Mouse (Mus musculus): Measurements from ENCODE around the gene Yipf1. TPM values are rescaled to one million over a fixed set of nuclear protein-coding genes. Genes with fewer than 3 reads are reported as not detected.

Gene Yipf1
- polyA plus RNA-seq, 1 experiment from 2014 or later: 41.1 TPM

GRCm38 (mm10) chr4:107372304-107372703 is 58.1 kb downstream of the Yipf1 start:
- ATAC-seq (replicated peaks; ENCODE audit: insufficient number of reproducible peaks, insufficient read depth, low FRiP score, low read depth): no peak
- Histone ChIP-seq H3K4me2 (no peak overlapping the region), H3K27me3 (no peaks in the 10 kb centered on the region), H3K27ac (no peak overlapping the region), H3K4me3 (no peak overlapping the region), H3K36me3 (peaks cover 43% of the 10 kb centered on the region), H3K4me1 (replicated peaks) (peaks cover 24% of the 10 kb centered on the region), H3K9me3 (replicated peaks) (no peaks in the 10 kb centered on the region), H3K9ac (no peak overlapping the region)
- 49% methylated on average over 2 of the region's 2 CpGs for WGBS

- Histone ChIP-seq H3K4me1 (replicated peaks) (peaks cover 16% of the 10 kb centered on the region), H3K9ac (no peak overlapping the region), H3K27ac (peak overlapping the region; percentile 49), H3K9me3 (replicated peaks) (no peaks in the 10 kb centered on the region), H3K36me3 (peaks cover 51% of the 10 kb centered on the region), H3K27me3 (no peaks in the 10 kb centered on the region), H3K4me3 (no peak overlapping the region), H3K4me2 (0 out of 2 replicates have a peak overlapping the region, but pooled peaks have one; percentile 12)
- WGBS: 17% methylated on average over 4 of the region's 4 CpGs
- ATAC-seq (replicated peaks; ENCODE audit: insufficient number of reproducible peaks, insufficient read depth, low FRiP score, low read depth): no peak; the same call in 1 of the 2 replicates
These were observed 60.5 kb downstream of the Yipf1 start for GRCm38 (mm10) chr4:107374677-107375076.

DNA sequence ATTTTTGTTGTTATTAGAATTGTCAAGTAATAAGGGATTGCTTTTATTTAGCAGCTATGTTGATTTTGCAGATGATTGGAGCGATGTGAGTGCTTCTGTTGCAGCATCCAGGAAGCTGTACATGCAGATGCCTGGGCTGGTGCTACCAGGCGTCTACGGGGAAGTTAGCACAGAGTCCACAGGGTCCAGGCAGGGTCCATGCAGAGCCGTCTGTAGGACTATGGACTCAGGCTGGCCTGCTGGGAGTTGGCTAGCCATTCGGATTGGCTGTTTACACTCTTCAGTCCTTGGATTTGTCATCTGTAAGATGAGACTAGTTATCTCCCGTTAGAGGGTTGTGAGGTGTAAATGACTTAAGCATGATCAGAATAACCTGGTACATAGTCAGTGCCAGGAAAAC is 64.8 kb downstream of the Yipf1 start:
- ATAC-seq (replicated peaks; ENCODE audit: insufficient number of reproducible peaks, insufficient read depth, low FRiP score, low read depth): no peak
- Histone ChIP-seq H3K27me3 (no peaks in the 10 kb centered on the region), H3K4me1 (replicated peaks) (peaks cover 14% of the 10 kb centered on the region), H3K4me2 (no peak overlapping the region), H3K36me3 (peaks cover 52% of the 10 kb centered on the region), H3K4me3 (no peak overlapping the region), H3K27ac (no peak overlapping the region), H3K9ac (no peak overlapping the region), H3K9me3 (replicated peaks) (no peaks in the 10 kb centered on the region)
- WGBS: 83% methylated on average over 6 of the region's 6 CpGs

DNA sequence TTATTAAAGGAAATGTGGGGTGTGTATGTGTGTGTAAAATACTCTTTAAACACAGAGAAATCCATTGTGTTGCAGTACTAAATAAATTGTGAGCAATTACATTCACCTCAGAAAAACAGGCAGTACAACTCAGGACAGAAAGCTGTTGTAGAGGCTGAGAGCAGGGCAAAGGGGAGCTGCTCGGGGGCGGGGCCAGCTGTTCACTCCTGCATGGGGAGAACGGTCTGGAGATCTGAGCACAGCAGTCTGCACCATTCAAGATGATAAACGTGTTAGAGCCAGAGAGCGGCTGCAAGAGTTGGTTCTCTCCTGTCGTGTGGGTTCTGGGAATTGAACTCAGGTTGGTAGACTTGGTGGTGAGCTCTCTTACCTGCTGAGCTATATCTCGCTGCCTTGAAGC is 66.7 kb downstream of the Yipf1 start:
- ATAC-seq (replicated peaks; ENCODE audit: insufficient number of reproducible peaks, insufficient read depth, low FRiP score, low read depth): no peak
- 73% methylated on average over 7 of the region's 7 CpGs for WGBS
- no peak overlapping the region for H3K4me2 ChIP-seq
- H3K9ac ChIP-seq: no peak overlapping the region
- no peak overlapping the region for H3K27ac ChIP-seq
- no peaks in the 10 kb centered on the region for H3K9me3 ChIP-seq (replicated peaks)
- H3K4me1 ChIP-seq (replicated peaks): no peaks in the 10 kb centered on the region
- no peaks in the 10 kb centered on the region for H3K27me3 ChIP-seq
- peaks cover 52% of the 10 kb centered on the region for H3K36me3 ChIP-seq
- no peak overlapping the region for H3K4me3 ChIP-seq

GRCm38 (mm10) chr4:107387038-107387437 is 72.9 kb downstream of the Yipf1 start:
- ATAC-seq (replicated peaks; ENCODE audit: insufficient number of reproducible peaks, insufficient read depth, low FRiP score, low read depth): no peak
- peaks cover 71% of the 10 kb centered on the region for H3K36me3 ChIP-seq
- WGBS: 93% methylated on average over 4 of the region's 4 CpGs

DNA sequence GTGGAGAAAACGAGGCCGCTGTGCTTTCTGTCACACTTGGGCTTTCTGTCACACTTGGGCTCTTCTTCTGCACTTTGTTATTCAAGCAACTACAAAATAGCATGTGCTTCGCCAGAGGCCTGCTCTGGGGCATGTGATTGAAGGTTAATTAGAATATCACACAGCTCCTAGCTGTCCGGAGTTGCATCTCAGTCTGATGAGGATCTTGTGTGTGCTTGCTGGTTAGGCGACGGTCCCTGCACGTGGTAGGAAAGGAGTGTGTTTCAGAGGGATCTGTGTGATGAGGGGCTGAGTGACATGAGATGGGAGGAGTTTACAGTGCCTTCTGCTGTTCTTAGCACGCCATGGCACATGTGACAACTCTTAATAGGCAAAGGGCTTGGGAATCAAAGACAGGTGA is 73.3 kb downstream of the Yipf1 start:
- Histone ChIP-seq H3K4me2 (no peak overlapping the region), H3K9me3 (replicated peaks) (no peaks in the 10 kb centered on the region), H3K9ac (no peak overlapping the region), H3K4me1 (replicated peaks) (no peaks in the 10 kb centered on the region), H3K27ac (no peak overlapping the region), H3K36me3 (peaks cover 70% of the 10 kb centered on the region), H3K4me3 (no peak overlapping the region), H3K27me3 (no peaks in the 10 kb centered on the region)
- WGBS: 91% methylated on average over 8 of the region's 8 CpGs
- no peak for ATAC-seq (replicated peaks; ENCODE audit: insufficient number of reproducible peaks, insufficient read depth, low FRiP score, low read depth)

More at GRCm38 (mm10) chr4:107387038-107387437, 72.9 kb downstream of the Yipf1 start:
- H3K9me3 ChIP-seq (replicated peaks): no peaks in the 10 kb centered on the region
- H3K27me3 ChIP-seq: no peaks in the 10 kb centered on the region
- H3K4me3 ChIP-seq: no peak overlapping the region
- no peak overlapping the region for H3K4me2 ChIP-seq
- H3K27ac ChIP-seq: no peak overlapping the region
- H3K9ac ChIP-seq: no peak overlapping the region
- no peaks in the 10 kb centered on the region for H3K4me1 ChIP-seq (replicated peaks)

- H3K4me3 ChIP-seq: no peak overlapping the region
- H3K9me3 ChIP-seq (replicated peaks): no peaks in the 10 kb centered on the region
- 93% methylated on average over 2 of the region's 2 CpGs for WGBS
- H3K27me3 ChIP-seq: no peaks in the 10 kb centered on the region
- peaks cover 71% of the 10 kb centered on the region for H3K36me3 ChIP-seq
- H3K27ac ChIP-seq: no peak overlapping the region
- no peaks in the 10 kb centered on the region for H3K4me1 ChIP-seq (replicated peaks)
- no peak for ATAC-seq (replicated peaks; ENCODE audit: insufficient number of reproducible peaks, insufficient read depth, low FRiP score, low read depth)
- no peak overlapping the region for H3K4me2 ChIP-seq
- H3K9ac ChIP-seq: no peak overlapping the region
These were observed 74.1 kb downstream of the Yipf1 start for GRCm38 (mm10) chr4:107388291-107388690.

- 92% methylated on average over 3 of the region's 3 CpGs for WGBS
- ATAC-seq (replicated peaks; ENCODE audit: insufficient number of reproducible peaks, insufficient read depth, low FRiP score, low read depth): no peak
- Histone ChIP-seq H3K9me3 (replicated peaks) (no peaks in the 10 kb centered on the region), H3K4me3 (no peak overlapping the region), H3K4me2 (no peak overlapping the region), H3K27ac (no peak overlapping the region), H3K36me3 (peaks cover 81% of the 10 kb centered on the region), H3K4me1 (replicated peaks) (no peaks in the 10 kb centered on the region), H3K27me3 (no peaks in the 10 kb centered on the region), H3K9ac (no peak overlapping the region)
These were observed 75.2 kb downstream of the Yipf1 start for GRCm38 (mm10) chr4:107389345-107389744.

DNA sequence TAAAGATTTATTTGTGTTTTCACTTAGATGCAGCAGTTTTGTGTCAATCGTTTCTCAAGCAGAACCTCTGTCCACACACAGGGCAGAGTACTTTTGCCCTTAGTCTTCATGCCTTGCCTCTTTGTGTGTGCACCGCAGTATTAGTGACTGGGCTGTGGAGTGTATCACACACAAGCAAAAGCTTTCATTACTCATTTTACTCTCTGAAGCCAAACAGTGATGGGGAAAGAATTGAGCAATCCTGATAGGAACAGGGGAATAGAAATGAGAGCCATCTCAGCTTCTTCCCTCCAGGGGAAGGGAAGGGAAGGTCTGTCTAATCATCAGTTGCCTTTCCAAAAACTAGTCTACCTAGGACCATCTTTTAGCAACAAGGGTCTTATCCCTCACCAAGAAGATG is 79.6 kb downstream of the Yipf1 start:
- Histone ChIP-seq H3K4me1 (replicated peaks) (no peaks in the 10 kb centered on the region), H3K27ac (no peak overlapping the region), H3K36me3 (peaks cover 59% of the 10 kb centered on the region), H3K9me3 (replicated peaks) (no peaks in the 10 kb centered on the region), H3K4me3 (no peak overlapping the region), H3K9ac (no peak overlapping the region), H3K4me2 (no peak overlapping the region), H3K27me3 (no peaks in the 10 kb centered on the region)
- no peak for ATAC-seq (replicated peaks; ENCODE audit: insufficient number of reproducible peaks, insufficient read depth, low FRiP score, low read depth)
- WGBS: 92% methylated on average over 2 of the region's 2 CpGs

Other genes starting within 250 kb of the Yipf1 start
- gene Mrpl37, start 247.5 kb upstream of the Yipf1 start, polyA plus RNA-seq (2015; fragmentation: Nextera tagmentation; extraction: Ambion mirVana): 79.5 and 89.9 TPM in 2 replicates
- gene Cyb5rl, start 247.4 kb upstream of the Yipf1 start, polyA plus RNA-seq (2015; fragmentation: Nextera tagmentation; extraction: Ambion mirVana): 3.1 and 4.6 TPM in 2 replicates
- gene Cdcp2, start 217.5 kb upstream of the Yipf1 start, polyA plus RNA-seq (2015; fragmentation: Nextera tagmentation; extraction: Ambion mirVana): not detected in 2 replicates
- gene Tmem59, start 136.0 kb upstream of the Yipf1 start, polyA plus RNA-seq (2015; fragmentation: Nextera tagmentation; extraction: Ambion mirVana): 322 and 328 TPM in 2 replicates
- gene Tceanc2, start 135.2 kb upstream of the Yipf1 start, polyA plus RNA-seq (2015; fragmentation: Nextera tagmentation; extraction: Ambion mirVana): 13.0 and 20.1 TPM in 2 replicates
- gene Ldlrad1, start 105.2 kb upstream of the Yipf1 start, polyA plus RNA-seq (2015; fragmentation: Nextera tagmentation; extraction: Ambion mirVana): not detected in 2 replicates
- gene Lrrc42, start 60.8 kb upstream of the Yipf1 start, polyA plus RNA-seq (2015; fragmentation: Nextera tagmentation; extraction: Ambion mirVana): 38.8 and 50.1 TPM in 2 replicates
- gene Hspb11, start 60.8 kb upstream of the Yipf1 start, polyA plus RNA-seq (2015; fragmentation: Nextera tagmentation; extraction: Ambion mirVana): 26.9 and 40.2 TPM in 2 replicates
- 0.51 TPM in 1 of 2 replicates, not detected in the other for gene Dio1, start 7.2 kb upstream of the Yipf1 start, polyA plus RNA-seq (2015; fragmentation: Nextera tagmentation; extraction: Ambion mirVana)
- 18.9 and 23.3 TPM in 2 replicates for gene Ndc1, start 53.4 kb downstream of the Yipf1 start, polyA plus RNA-seq (2015; fragmentation: Nextera tagmentation; extraction: Ambion mirVana)
- 0.29 and 0.62 TPM in 2 replicates for gene Glis1, start 120.2 kb downstream of the Yipf1 start, polyA plus RNA-seq (2015; fragmentation: Nextera tagmentation; extraction: Ambion mirVana)